Comparison of ENCODE assay signal across 12 mouse cellular contexts in genomic region chr1:91933681-91934080, GRCm38 (mm10).
"Had no signal": no experiment of that assay in that cellular context is flagged by ENCODE, and none has a peak within 500 bp of the region (broad histone marks: within the 10 kb centered on the region; RNA-seq: fewer than 3 reads in every experiment).

No protein-coding gene starts in this region.

- H3K9ac ChIP-seq: liver, embryonic 13.5 days; lung, embryonic 15.5 days; neural tube, embryonic 13.5 days had no signal

- ATAC-seq: intestine, postnatal 0 days had no signal

- H3K9me3 ChIP-seq: liver, embryonic 13.5 days; lung, embryonic 15.5 days; neural tube, embryonic 13.5 days had no signal

- H3K4me2 ChIP-seq: liver, embryonic 13.5 days; lung, embryonic 15.5 days; midbrain, embryonic 11.5 days; neural tube, embryonic 13.5 days had no signal

- H3K4me3 ChIP-seq: layer of hippocampus, adult 2 months; liver, embryonic 13.5 days; lung, embryonic 15.5 days; myocyte; neural tube, embryonic 13.5 days had no signal

- H3K4me1 ChIP-seq: liver, embryonic 13.5 days; neural tube, embryonic 13.5 days had no signal

- DNase-seq: layer of hippocampus, adult 9-11 months; liver, embryonic 13.5 days; midbrain, embryonic 14.5 days; thymus, adult 18-20 months; thymus, postnatal 36 days had no signal

- H3K27ac ChIP-seq: kidney, postnatal 0 days; layer of hippocampus, adult 2 months; liver, embryonic 13.5 days; lung, embryonic 15.5 days; neural tube, embryonic 13.5 days had no signal

- H3K27me3 ChIP-seq: liver, embryonic 13.5 days; lung, embryonic 15.5 days; neural tube, embryonic 13.5 days had no signal
